Mouse (Mus musculus) cerebellum, postnatal 4 days (tissue): ENCODE measurements around the gene Tnk1.

Experiments
- DNase-seq, 2 experiments: peaks; one replicate each; pipeline ENCODE4 v3.0.0; 2022; ENCODE audit warnings: low spot score in 2 of 2, mixed read lengths in 1 of 2

Gene Tnk1

DNA sequence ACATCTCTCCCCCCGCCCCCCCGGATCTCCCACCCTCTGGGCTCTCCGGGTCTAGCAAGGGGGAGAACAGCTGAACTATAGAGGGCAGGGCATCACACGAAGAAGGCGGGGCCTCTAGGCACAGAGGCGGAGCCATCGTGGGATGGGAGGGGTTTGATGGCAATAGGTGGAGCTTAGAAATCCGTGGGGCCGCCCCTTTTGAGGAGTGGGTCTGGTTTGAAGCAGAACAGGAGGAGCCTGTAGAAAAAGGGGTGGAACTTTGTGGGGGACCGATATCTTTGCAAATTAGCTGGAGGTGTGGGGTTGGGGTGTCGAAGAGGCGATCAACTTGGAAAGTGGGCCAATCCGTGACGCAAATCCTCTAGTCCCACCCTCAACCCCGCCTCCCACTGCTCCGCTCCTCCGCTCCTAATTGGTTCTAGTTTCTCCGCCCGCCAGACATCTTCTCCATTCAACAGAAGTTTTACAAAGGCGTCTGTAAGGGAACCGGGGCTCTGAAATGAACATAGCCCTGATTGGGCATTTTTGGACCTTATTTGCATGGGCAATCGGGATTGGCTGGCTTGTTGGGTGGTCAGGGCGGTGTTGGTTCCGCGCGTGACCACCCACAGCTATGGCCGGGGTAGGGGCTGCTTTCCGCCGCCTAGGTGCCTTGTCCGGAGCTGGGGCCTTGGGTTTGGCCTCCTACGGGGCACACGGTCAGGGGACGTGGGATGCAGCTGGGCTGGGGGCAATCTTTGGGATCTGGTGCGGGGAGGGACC is 20.4 kb downstream of the Tnk1 start, which contains the start of gene Tmem256:
Gene Tmem256, plus strand, starts transcription at position 563 of the 762 bp plus-strand sequence.
- DNase-seq, result peak; percentile 85 to 94

- DNase-seq, result peak in 1 of 2 experiments; percentile 92
These were observed 21.0 kb downstream of the Tnk1 start, which contains the start of gene Nlgn2 for GRCm38 (mm10) chr11:69837604-69837951. TSS of gene Nlgn2 (minus strand) at chr11:69837784.

GRCm38 (mm10) chr11:69836703-69837576 is 21.6 kb downstream of the Tnk1 start:
- DNase-seq, result peak in 1 of 2 experiments; percentile 42

DNA sequence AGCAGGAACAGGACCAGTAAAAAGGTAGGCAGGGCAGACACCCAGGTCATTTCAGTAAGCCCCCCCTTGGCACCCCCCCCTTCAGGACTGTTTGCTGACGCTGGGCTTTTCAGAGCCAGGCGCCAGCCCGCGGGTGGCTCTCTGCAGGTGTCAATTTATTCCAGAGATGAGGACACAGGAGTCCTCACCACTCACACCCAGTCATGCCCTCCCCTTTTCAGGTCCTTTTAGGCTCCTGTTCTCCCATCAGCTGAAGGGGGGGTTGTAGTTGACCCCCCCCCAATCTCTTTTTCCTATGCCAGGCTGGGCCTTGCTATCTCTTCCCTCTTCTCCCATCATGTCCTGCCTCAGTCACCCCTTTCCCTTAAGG is 22.6 kb downstream of the Tnk1 start:
- DNase-seq, result no peak

DNA sequence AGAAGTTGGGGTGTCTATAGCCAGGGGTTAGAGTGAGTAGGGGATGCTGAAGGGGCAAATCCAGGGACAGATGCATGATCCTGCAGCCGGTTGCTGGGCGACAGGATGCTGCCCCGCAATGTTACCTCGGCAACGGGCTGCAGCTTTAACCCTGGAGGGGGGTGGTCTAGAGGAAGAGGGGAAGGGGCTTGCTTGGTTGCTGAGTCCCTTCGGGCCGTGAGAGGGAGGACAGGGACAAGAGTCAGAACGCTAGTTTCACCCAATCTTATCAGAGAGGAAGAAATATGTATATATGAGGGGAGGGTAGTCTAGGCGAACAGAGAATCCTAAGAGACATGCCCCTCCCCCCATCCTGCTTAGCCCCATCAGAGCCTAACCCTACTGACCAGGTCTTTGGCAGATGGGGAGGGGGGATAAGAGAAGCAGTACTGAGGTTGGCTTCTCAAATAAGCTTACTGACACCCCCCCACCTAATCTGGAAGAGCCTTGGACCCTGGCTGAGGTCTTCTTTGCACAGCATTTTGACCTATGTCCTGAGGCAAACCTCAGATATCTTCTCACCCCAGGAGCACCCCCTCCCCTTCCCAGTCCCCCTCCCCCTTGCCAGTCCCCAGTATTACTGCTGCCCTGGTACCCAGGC is 23.1 kb downstream of the Tnk1 start:
- no peak for DNase-seq

- DNase-seq, result no peak
These were observed 24.5 kb downstream of the Tnk1 start for GRCm38 (mm10) chr11:69834001-69834549.

GRCm38 (mm10) chr11:69833554-69833953 is 25.0 kb downstream of the Tnk1 start:
- DNase-seq, result no peak

DNA sequence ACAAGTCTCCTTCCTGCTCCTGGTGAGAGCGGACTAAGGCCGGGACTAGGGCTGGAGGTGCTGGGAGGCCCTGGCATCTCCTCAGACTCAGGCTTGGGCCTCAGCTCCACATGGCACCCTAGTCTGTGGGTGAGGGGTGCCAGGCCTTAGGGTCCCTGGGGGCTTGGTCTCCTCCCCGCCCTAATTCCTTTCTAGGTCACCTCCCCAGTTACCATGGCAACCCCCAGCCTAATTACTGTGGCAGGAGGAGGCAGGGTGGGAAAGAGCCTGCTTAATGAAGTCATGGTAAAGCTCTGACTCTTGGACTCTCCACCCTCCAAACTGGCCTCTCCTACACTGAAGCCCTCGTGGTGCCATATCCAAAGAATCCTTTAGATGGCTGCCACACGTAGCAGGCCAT is 29.7 kb downstream of the Tnk1 start:
- DNase-seq, result no peak

DNA sequence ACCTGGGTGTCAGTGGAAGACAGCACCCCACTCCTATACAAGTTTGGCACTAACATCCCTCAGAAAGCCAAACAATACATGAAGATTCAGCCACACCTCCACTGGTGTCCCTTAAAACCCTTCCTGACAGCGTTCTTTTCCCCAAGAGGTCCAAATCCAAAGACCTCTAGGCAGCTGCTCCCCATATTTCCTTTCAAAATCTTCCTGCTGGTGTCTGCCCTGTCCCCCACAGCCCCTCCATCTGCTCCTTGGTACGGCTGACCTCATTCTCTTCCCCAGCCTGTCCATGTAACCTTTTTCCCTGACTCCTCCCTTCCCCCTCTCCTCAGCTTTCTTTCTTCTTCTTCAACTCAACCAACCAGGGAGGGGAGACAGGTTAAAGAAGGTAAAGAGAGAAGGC is 35.1 kb downstream of the Tnk1 start:
- no peak for DNase-seq

DNA sequence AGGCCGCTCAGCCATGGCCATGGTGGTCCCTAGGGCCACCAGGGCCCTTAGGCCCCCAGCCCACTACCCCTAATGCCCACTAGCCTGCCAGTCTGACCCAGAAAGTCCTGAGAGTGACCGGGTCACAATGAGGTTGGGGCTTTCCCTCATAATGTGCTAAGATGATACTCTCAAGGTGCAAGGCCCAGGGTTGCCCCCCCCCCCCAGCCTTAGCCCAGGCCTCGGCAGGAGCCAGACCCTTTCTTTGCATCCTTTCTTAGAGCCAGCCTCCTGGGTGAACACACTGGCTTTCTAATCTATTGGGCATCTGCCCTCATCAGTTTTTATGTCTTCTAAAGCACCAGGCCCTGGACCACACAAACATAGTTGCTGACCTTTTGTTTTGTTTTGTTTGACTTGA is 36.5 kb downstream of the Tnk1 start, which contains the start of gene Spem1:
Gene Spem1, minus strand, starts transcription at position 101 of the 400 bp plus-strand sequence.
- DNase-seq, result no peak

DNA sequence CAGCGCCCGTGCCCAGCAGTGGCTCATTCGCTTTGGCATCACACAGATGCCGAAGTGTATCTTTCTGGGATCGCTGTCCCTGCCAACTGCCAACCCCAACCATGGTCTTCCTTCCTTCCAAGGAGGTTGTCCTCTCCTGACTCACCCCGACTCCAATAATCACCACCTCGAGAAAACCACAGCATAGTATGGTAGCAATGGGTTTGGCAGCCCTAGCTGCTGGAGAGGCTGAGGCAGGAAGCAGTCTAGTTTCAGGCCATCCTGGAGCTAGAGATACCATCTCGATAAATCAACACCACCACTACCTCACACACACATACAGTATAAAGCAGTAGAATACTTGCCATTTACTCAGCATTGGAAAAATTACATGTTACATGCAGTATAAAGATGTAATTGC is 39.7 kb downstream of the Tnk1 start:
- DNase-seq, result no peak

DNA sequence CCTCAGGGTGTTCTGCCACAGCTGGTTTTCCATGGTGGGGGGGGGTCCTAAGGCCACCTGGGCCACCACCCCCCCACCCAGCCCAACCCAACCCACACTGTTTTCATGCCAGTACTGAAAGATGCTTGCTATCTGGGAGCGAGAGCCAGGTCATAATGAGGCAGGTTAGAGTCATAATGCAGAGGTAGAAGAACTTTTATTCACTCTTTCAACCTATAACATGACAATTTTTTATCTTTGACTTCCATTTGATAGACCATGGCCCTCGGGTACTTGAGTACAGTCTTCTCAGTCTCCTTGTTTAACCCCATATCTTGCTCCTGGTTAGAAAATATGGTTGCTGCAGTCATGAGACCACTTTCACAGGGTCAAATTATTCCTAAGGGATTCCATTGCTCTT is 40.2 kb downstream of the Tnk1 start, which contains the start of gene Spem2:
Gene Spem2, minus strand, starts transcription at position 101 of the 400 bp plus-strand sequence.
- no peak for DNase-seq

DNA sequence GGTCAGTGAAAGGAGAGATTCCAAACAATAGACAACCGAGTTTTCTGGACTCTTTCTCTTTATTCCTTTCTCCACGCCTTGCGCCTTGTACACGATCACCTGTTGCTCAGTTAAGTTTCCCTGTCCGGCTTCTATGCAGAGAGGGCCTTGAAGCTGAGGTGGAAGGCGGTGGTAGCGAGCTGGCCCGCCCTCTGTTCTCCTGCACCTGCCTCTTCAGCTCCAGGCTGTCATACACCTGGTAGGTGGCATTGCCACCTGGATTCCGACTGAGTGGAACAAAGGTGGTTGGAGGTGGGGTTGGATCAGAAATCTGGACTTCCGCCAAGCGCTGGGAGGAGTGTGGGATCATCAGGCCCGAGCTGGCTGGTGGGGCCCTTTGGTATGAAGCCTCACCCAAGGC is 42.0 kb downstream of the Tnk1 start:
- DNase-seq, result no peak

DNA sequence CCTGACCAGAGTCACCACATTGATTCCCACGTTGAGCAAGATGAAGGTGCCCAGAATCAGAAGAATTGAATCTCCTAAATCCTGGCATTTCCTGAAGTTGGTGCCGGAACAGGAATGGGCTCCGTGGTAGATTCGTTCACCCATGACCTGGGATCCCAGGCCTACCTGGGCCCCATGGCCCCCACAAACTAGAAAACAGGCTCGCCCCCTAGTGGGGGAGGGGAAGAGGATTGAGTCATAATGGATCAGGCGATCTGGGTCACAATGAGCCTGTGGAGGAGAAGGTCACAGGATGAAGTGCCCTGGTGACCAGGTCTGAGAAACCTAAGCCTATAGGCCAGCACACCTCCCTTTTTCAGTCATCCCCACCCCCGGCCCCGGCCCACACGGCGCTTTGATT is 43.4 kb downstream of the Tnk1 start, which contains the start of gene Gm39566:
Gene Gm39566, minus strand, starts transcription at position 144 of the 400 bp plus-strand sequence.
- no peak for DNase-seq

GRCm38 (mm10) chr11:69810280-69810679 is 48.2 kb downstream of the Tnk1 start:
- DNase-seq, result no peak

DNA sequence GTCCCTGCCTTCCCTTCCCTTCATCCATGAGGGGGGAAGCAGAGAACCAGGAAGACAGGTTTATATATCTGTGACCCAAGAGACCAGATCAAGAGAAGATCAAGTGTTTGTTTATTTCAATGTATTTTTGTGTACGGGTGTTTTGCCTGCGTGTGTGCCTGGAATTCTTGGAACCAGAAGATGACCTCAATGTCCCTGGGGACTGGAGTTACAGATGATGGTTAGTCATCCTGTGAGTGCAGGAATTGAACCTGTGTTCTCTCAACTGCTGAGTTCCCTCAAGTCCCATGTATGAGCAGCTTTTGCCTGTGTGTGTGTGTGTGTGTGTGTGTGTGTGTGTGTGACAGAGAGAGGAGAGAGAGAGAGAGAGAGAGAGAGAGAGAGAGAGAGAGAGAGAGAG is 50.9 kb downstream of the Tnk1 start:
- no peak for DNase-seq

DNA sequence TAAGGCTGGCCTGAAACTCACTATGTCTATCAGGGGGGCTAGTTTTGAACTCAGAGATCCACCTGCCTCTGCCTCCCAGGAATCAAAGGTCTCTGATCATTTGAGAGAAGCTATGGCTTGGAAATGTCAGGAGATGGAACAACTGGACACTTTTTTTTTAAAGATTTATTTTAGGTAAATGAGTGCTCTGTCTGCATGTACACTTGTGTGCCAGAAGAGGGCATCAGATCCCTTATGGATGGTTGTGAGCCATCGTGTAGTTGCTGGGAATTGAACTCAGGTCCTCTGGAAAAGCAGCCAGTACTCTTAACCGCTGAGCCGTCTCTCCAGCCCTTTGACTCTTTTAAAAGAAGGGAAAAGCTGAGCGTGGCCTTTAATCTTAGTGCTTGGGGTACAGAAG is 52.2 kb downstream of the Tnk1 start:
- DNase-seq, result no peak

- DNase-seq, result no peak
These were observed 53.3 kb downstream of the Tnk1 start, which contains the start of gene Tmem102 for GRCm38 (mm10) chr11:69804972-69805909. TSS of gene Tmem102 (minus strand) at chr11:69805624.

GRCm38 (mm10) chr11:69804652-69804940 is 53.9 kb downstream of the Tnk1 start:
- no peak for DNase-seq

- DNase-seq, result peak in 1 of 2 experiments; percentile 54
These were observed 54.5 kb downstream of the Tnk1 start for GRCm38 (mm10) chr11:69803786-69804651.
